Mouse (Mus musculus) CH12.LX (cell line): Measurements from ENCODE around the gene Tshz2. TPM values are rescaled to one million over a fixed set of nuclear protein-coding genes. Genes with fewer than 3 reads are reported as not detected.

Experiments
- DNase-seq: peaks from one replicate; pipeline ENCODE4 v3.0.0-alpha.2; 2013; ENCODE audit errors: extremely low read depth
- H3K27ac ChIP-seq: 2 replicates; pipeline ENCODE4 v1.5.1; 2012; ENCODE audit warnings: low read depth, mild to moderate bottlenecking, control low read depth, moderate library complexity; ENCODE audit not compliant: insufficient read depth
- H3K27me3 ChIP-seq: replicated peaks from 2 replicates; pipeline ENCODE3; 2012; ENCODE audit warnings: inconsistent platforms
- H3K36me3 ChIP-seq, 2 experiments: replicated peaks in 1 of 2; 2 replicates each; pipeline versions ENCODE3 to v1.6.1; 2012; ENCODE audit warnings: inconsistent platforms in 1 of 2, low read length in 1 of 2, mild to moderate bottlenecking in 1 of 2, mixed read lengths in 1 of 2, moderate library complexity in 1 of 2; ENCODE audit not compliant: control insufficient read depth in 1 of 2, insufficient read depth in 1 of 2
- H3K4me1 ChIP-seq, 2 experiments: 2 replicates each; pipeline ENCODE4 v1.6.1; 2012; ENCODE audit warnings: inconsistent platforms in 1 of 2, moderate library complexity in 1 of 2; ENCODE audit not compliant: insufficient read depth in 2 of 2, control insufficient read depth in 1 of 2
- H3K4me2 ChIP-seq: 2 replicates; pipeline ENCODE4 v1.6.1; 2012; ENCODE audit warnings: low read depth, mild to moderate bottlenecking, control low read depth; ENCODE audit not compliant: poor library complexity, insufficient read depth, severe bottlenecking
- H3K4me3 ChIP-seq, 3 experiments: fragments of 150-350 bp in 1 of 3; sonication (generic) in 1 of 3; replicated peaks in 1 of 3; 2 replicates each; pipeline versions ENCODE3 to v1.5.1; 2011 to 2012; ENCODE audit warnings: low read depth in 2 of 3, low read length in 2 of 3, mild to moderate bottlenecking in 2 of 3, moderate library complexity in 2 of 3, control low read depth in 1 of 3, improper control_type of control experiment in 1 of 3, inconsistent platforms in 1 of 3, mixed read lengths in 1 of 3; ENCODE audit not compliant: poor library complexity in 1 of 3
- H3K79me2 ChIP-seq: replicated peaks from 2 replicates; pipeline ENCODE4 v1.6.1; 2012; ENCODE audit warnings: mild to moderate bottlenecking, moderate library complexity; ENCODE audit not compliant: control insufficient read depth, poor library complexity, insufficient read depth, severe bottlenecking; ENCODE audit errors: extremely low read depth
- H3K9ac ChIP-seq: 2 replicates; pipeline ENCODE4 v1.6.1; 2012; ENCODE audit warnings: low read depth, mild to moderate bottlenecking, control low read depth, moderate library complexity; ENCODE audit not compliant: insufficient read depth
- H3K9me3 ChIP-seq: replicated peaks from 2 replicates; pipeline ENCODE3; 2012; ENCODE audit warnings: low read length, inconsistent platforms, mixed read lengths
- E2F4 ChIP-seq: IDR thresholded peaks from 2 replicates; pipeline ENCODE4 v1.6.1; 2011; ENCODE audit warnings: low read depth, low read length, improper control_type of control experiment; ENCODE audit not compliant: insufficient replicate concordance
- EP300 ChIP-seq: IDR thresholded peaks from 2 replicates; pipeline ENCODE4 v1.6.1; 2011; ENCODE audit warnings: low read length, improper control_type of control experiment
- ETS1 ChIP-seq: conservative IDR thresholded peaks from 2 replicates; pipeline ENCODE4 v1.6.1; 2012; ENCODE audit warnings: low read depth, mild to moderate bottlenecking, inconsistent platforms, low read length, improper control_type of control experiment, moderate library complexity
- HCFC1 ChIP-seq: IDR thresholded peaks from 2 replicates; pipeline ENCODE4 v1.6.1; 2012; ENCODE audit warnings: low read depth, mild to moderate bottlenecking, inconsistent platforms, low read length, improper control_type of control experiment
- IRF4 ChIP-seq: IDR thresholded peaks from 2 replicates; pipeline ENCODE4 v1.6.1; 2014; ENCODE audit warnings: low read depth, mild to moderate bottlenecking, inconsistent platforms, low read length, improper control_type of control experiment
- JUND ChIP-seq: conservative IDR thresholded peaks from 2 replicates; pipeline ENCODE4 v1.6.1; 2011; ENCODE audit warnings: low read depth, low read length, improper control_type of control experiment
- KAT2A ChIP-seq: IDR thresholded peaks from 2 replicates; pipeline ENCODE4 v1.6.1; 2012; ENCODE audit warnings: low read length, improper control_type of control experiment, inconsistent platforms; ENCODE audit not compliant: insufficient replicate concordance
- MAX ChIP-seq: IDR thresholded peaks from 2 replicates; pipeline ENCODE4 v1.6.1; 2011; ENCODE audit warnings: low read length, improper control_type of control experiment
- MEF2A ChIP-seq: IDR thresholded peaks from 2 replicates; pipeline ENCODE4 v1.6.1; 2014; ENCODE audit warnings: low read depth, mild to moderate bottlenecking, inconsistent platforms, low read length, improper control_type of control experiment, borderline replicate concordance
- POLR2A ChIP-seq: IDR thresholded peaks from 2 replicates; pipeline ENCODE4 v1.6.1; 2011; ENCODE audit warnings: low read depth, mild to moderate bottlenecking, improper control_type of control experiment, low read length
- POLR2AphosphoS2 ChIP-seq: IDR thresholded peaks from 2 replicates; pipeline ENCODE4 v1.6.1; 2011; ENCODE audit warnings: low read depth, low read length, improper control_type of control experiment
- RAD21 ChIP-seq: IDR thresholded peaks from 2 replicates; pipeline ENCODE4 v1.6.1; 2011; ENCODE audit warnings: low read depth, mild to moderate bottlenecking, low read length, improper control_type of control experiment, moderate library complexity
- TBP ChIP-seq: conservative IDR thresholded peaks from 2 replicates; pipeline ENCODE4 v1.6.1; 2011; ENCODE audit warnings: low read depth, low read length, improper control_type of control experiment
- UBTF ChIP-seq: IDR thresholded peaks from 2 replicates; pipeline ENCODE4 v1.6.1; 2012; ENCODE audit warnings: low read depth, mild to moderate bottlenecking, inconsistent platforms, low read length, improper control_type of control experiment, moderate library complexity
- USF1 ChIP-seq: IDR thresholded peaks from 2 replicates; pipeline ENCODE4 v1.6.1; 2014; ENCODE audit warnings: low read depth, mild to moderate bottlenecking, inconsistent platforms, low read length, improper control_type of control experiment
- USF2 ChIP-seq: conservative IDR thresholded peaks from 2 replicates; pipeline ENCODE4 v1.6.1; 2011; ENCODE audit warnings: low read depth, low read length, improper control_type of control experiment
- ZC3H11A ChIP-seq: IDR thresholded peaks from 2 replicates; pipeline ENCODE4 v1.6.1; 2012; ENCODE audit warnings: low read depth, mild to moderate bottlenecking, inconsistent platforms, low read length, improper control_type of control experiment
- ZMIZ1 ChIP-seq: IDR thresholded peaks from 2 replicates; pipeline ENCODE4 v1.6.1; 2012; ENCODE audit warnings: low read depth, mild to moderate bottlenecking, inconsistent platforms, low read length, improper control_type of control experiment
- ZNF384 ChIP-seq: IDR thresholded peaks from 2 replicates; pipeline ENCODE4 v1.6.1; 2012; ENCODE audit warnings: low read depth, low read length, improper control_type of control experiment, inconsistent platforms
- dilution Hi-C: fragments of 300-500 bp; cut with MboI; formaldehyde crosslinking; loops from 2 replicates; pipeline ENCODE4 v1.14.3; 2020; ENCODE audit warnings: low sequenced_read_pairs; ENCODE audit not compliant: extremely low pct_unique_long_range_greater_than_20kb, extremely low pct_ligation_motif_present
- in situ Hi-C: fragments of 300-500 bp; cut with MboI; formaldehyde crosslinking; loops from 3 replicates; pipeline ENCODE4 v1.14.3; 2019; ENCODE audit warnings: low sequenced_read_pairs, low pct_ligation_motif_present, low pct_unique_long_range_greater_than_20kb, mixed read lengths
- polyA plus RNA-seq: library from polyadenylated mRNA; unstranded; fragments of >175 nt; gene quantifications from 2 replicates; pipeline ENCODE4 v1.2.1, GENCODE M21; 2012; ENCODE audit warnings: low read depth; ENCODE audit not compliant: insufficient read length
- total RNA-seq, 2 experiments: library from RNA; depleted of rRNA; stranded (reverse); fragments of 300-350 nt in 1 of 2; fragments of >200 nt in 1 of 2; gene quantifications; 2 replicates each; pipeline ENCODE4 v1.2.3; 2012 to 2014

Gene Tshz2
- total and polyA plus RNA-seq, 3 experiments: not detected

DNA sequence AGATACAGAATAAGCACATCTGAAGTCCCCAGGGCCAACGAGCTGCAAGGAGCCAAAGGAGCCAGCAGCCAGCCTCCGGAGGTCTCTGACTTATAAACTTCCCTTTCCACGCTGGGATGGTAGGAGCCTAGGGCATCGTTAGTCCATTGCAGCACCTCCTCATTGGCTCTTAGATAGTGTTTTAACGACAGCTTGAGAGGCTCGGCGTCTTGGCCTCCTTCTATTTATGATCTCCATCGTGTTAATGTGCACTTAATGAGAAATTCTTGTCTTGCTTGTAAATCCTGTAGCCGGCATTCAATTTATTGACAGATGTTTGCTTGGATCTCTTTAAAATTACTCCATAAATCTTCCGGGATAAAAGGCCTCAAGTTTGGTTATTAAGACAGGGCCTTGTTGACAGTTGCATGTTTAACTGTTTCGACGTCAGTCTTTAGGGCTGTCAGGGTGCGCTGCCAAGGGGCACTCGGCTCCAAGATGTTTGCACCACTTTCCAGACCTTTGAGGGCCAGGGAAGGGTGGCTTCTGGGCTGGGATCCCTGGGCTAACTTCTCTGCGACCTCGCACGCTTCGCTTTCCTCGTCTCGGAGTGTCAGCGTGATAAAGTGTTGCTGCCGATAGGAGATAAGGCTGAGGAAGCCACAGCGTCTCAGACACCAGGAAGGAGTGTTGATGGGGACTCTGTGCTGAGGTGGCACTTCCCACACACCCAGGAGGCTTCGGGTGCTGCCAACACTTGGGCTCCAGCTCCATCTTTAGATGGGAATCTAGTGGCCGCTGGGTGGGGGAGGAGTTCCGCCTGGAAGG lies 150.3 kb downstream of the Tshz2 start:
- Histone ChIP-seq H3K27ac (no peak overlapping the region), H3K4me3 (no peak overlapping the region), H3K4me2 (no peak overlapping the region), H3K4me1 (no peaks in the 10 kb centered on the region), H3K9ac (no peak overlapping the region), H3K9me3 (peaks cover 89% of the 10 kb centered on the region), H3K79me2 (no peaks in the 10 kb centered on the region), H3K36me3 (no peaks in the 10 kb centered on the region), H3K27me3 (no peaks in the 10 kb centered on the region)
- in situ Hi-C loops (no loop called here), dilution Hi-C loops (no loop called here)
- no peak for TF ChIP-seq TBP
- TF ChIP-seq E2F4: no peak
- TF ChIP-seq USF1: no peak
- TF ChIP-seq EP300: no peak
- TF ChIP-seq HCFC1: no peak
- TF ChIP-seq ETS1: no peak
- no peak for TF ChIP-seq IRF4
- TF ChIP-seq KAT2A: no peak
- no peak for TF ChIP-seq ZNF384
- no peak for TF ChIP-seq UBTF
- TF ChIP-seq ZC3H11A: no peak
- no peak for TF ChIP-seq MEF2A
- no peak for TF ChIP-seq POLR2A
- no peak for TF ChIP-seq ZMIZ1
- TF ChIP-seq RAD21: no peak
- no peak for TF ChIP-seq POLR2AphosphoS2
- TF ChIP-seq MAX: no peak
- TF ChIP-seq USF2: no peak
- no peak for DNase-seq

DNA sequence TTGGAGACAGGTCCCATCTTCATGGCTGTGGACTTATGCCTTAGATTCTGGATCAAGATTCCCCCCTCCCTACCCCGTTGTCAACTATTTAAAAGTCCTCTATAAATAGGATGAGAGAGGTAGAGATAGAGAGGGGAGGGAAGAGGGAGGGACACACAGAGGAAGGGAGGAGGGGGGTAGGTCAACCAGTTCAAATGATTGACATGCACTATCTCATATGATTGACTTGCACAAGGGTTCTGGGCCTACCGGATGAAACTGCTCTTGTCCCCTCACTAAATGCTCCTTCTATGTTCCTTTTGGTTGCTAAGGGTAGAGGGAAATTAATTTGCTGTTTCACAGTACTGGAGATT lies 150.8 kb downstream of the Tshz2 start:
- H3K9ac ChIP-seq: no peak overlapping the region
- H3K9me3 ChIP-seq: peaks cover 88% of the 10 kb centered on the region
- no peaks in the 10 kb centered on the region for H3K4me1 ChIP-seq
- in situ Hi-C loops: no loop called here
- H3K36me3 ChIP-seq: no peaks in the 10 kb centered on the region
- no peak overlapping the region for H3K4me2 ChIP-seq
- H3K79me2 ChIP-seq: no peaks in the 10 kb centered on the region
- TF ChIP-seq USF1 (no peak), JUND (no peak)
- dilution Hi-C loops: no loop called here
- no peak overlapping the region for H3K4me3 ChIP-seq
- no peak for DNase-seq
- no peak overlapping the region for H3K27ac ChIP-seq
- no peaks in the 10 kb centered on the region for H3K27me3 ChIP-seq
